Mouse (Mus musculus): ENCODE data around the gene Magi1. TPM values are rescaled to one million over a fixed set of nuclear protein-coding genes. Genes with fewer than 3 reads are reported as not detected.

Magi1 gene
- total and polyA plus RNA-seq, 2 experiments from 2014 or later = 16.4 to 53.0 TPM

GRCm38 (mm10) chr6:94190830-94191229 is 92.9 kb downstream of the Magi1 start:
- no peak for ATAC-seq

GRCm38 (mm10) chr6:94189379-94189778 is 94.3 kb downstream of the Magi1 start:
- Histone ChIP-seq H3K9me3 (ENCODE audit: low read length) (no peaks in the 10 kb centered on the region), H3K36me3 (ENCODE audit: insufficient read depth) (no peaks in the 10 kb centered on the region), H3K4me2 (ENCODE audit: low read depth) (no peak overlapping the region), H3K4me1 (ENCODE audit: insufficient read depth) (no peaks in the 10 kb centered on the region), H3K4me3 (ENCODE audit: low read depth, low read length) (no peak overlapping the region), H3K9ac (no peak overlapping the region), H3K27ac (ENCODE audit: low read depth, low read length) (no peak overlapping the region), H3K27me3 (ENCODE audit: insufficient read depth, low read length) (no peaks in the 10 kb centered on the region)
- no peak for TF ChIP-seq CTCF (IDR thresholded peaks at IDR 0.05; ENCODE audit: low read depth)
- WGBS = 73% methylated on average over 5 of the region's 5 CpGs
- ATAC-seq (no peak), DNase-seq (no peak)

More at GRCm38 (mm10) chr6:94190830-94191229, 92.9 kb downstream of the Magi1 start:
- WGBS = 90% methylated on average over 5 of the region's 5 CpGs
- Histone ChIP-seq H3K4me3 (ENCODE audit: low read depth, low read length) (no peak overlapping the region), H3K9ac (no peak overlapping the region), H3K9me3 (ENCODE audit: low read length) (no peaks in the 10 kb centered on the region), H3K4me2 (ENCODE audit: low read depth) (no peak overlapping the region), H3K36me3 (ENCODE audit: insufficient read depth) (no peaks in the 10 kb centered on the region), H3K27ac (ENCODE audit: low read depth, low read length) (no peak overlapping the region), H3K27me3 (ENCODE audit: insufficient read depth, low read length) (no peaks in the 10 kb centered on the region), H3K4me1 (ENCODE audit: insufficient read depth) (no peaks in the 10 kb centered on the region)
- TF ChIP-seq CTCF (IDR thresholded peaks at IDR 0.05; ENCODE audit: low read depth) = no peak
- no peak for DNase-seq

GRCm38 (mm10) chr6:94186628-94187319 is 96.9 kb downstream of the Magi1 start:
- H3K27me3 ChIP-seq (ENCODE audit: insufficient read depth, low read length) = no peaks in the 10 kb centered on the region
- ATAC-seq (no peak), DNase-seq (no peak)
- no peak overlapping the region for H3K27ac ChIP-seq (ENCODE audit: low read depth, low read length)
- no peak for TF ChIP-seq CTCF (IDR thresholded peaks at IDR 0.05; ENCODE audit: low read depth)
- H3K36me3 ChIP-seq (ENCODE audit: insufficient read depth) = no peaks in the 10 kb centered on the region
- no peaks in the 10 kb centered on the region for H3K9me3 ChIP-seq (ENCODE audit: low read length)
- H3K4me3 ChIP-seq (ENCODE audit: low read depth, low read length) = no peak overlapping the region
- H3K9ac ChIP-seq = no peak overlapping the region
- H3K4me2 ChIP-seq (ENCODE audit: low read depth) = no peak overlapping the region
- WGBS = 78% methylated on average over 7 of the region's 7 CpGs
- H3K4me1 ChIP-seq (ENCODE audit: insufficient read depth) = peaks cover 4% of the 10 kb centered on the region; the same call in 1 of the 2 replicates

GRCm38 (mm10) chr6:94184268-94184667 is 99.4 kb downstream of the Magi1 start:
- H3K36me3 ChIP-seq (ENCODE audit: insufficient read depth) = no peaks in the 10 kb centered on the region
- H3K4me1 ChIP-seq (ENCODE audit: insufficient read depth) = peaks cover 4% of the 10 kb centered on the region; the same call in 1 of the 2 replicates
- no peak overlapping the region for H3K4me2 ChIP-seq (ENCODE audit: low read depth)
- H3K27ac ChIP-seq (ENCODE audit: low read depth, low read length) = no peak overlapping the region
- TF ChIP-seq CTCF (IDR thresholded peaks at IDR 0.05; ENCODE audit: low read depth) = no peak
- H3K9me3 ChIP-seq (ENCODE audit: low read length) = no peaks in the 10 kb centered on the region
- ATAC-seq (no peak), DNase-seq (no peak)
- 68% methylated on average over 4 of the region's 4 CpGs for whole genome bisulfite sequencing
- no peak overlapping the region for H3K4me3 ChIP-seq (ENCODE audit: low read depth, low read length)
- no peaks in the 10 kb centered on the region for H3K27me3 ChIP-seq (ENCODE audit: insufficient read depth, low read length)
- no peak overlapping the region for H3K9ac ChIP-seq

- H3K4me2 ChIP-seq (ENCODE audit: low read depth) = peak overlapping the region; percentile 15; the same call in 1 of the 2 replicates
- TF ChIP-seq CTCF (IDR thresholded peaks at IDR 0.05; ENCODE audit: low read depth) = no peak
- DNase-seq (no peak), ATAC-seq (no peak)
- no peak overlapping the region for H3K4me3 ChIP-seq (ENCODE audit: low read depth, low read length)
- H3K4me1 ChIP-seq (ENCODE audit: insufficient read depth) = peaks cover 4% of the 10 kb centered on the region; the same call in 1 of the 2 replicates
- 24% methylated on average over 14 of the region's 14 CpGs for WGBS
- no peak overlapping the region for H3K27ac ChIP-seq (ENCODE audit: low read depth, low read length)
- no peak overlapping the region for H3K9ac ChIP-seq
- H3K27me3 ChIP-seq (ENCODE audit: insufficient read depth, low read length) = no peaks in the 10 kb centered on the region
- H3K9me3 ChIP-seq (ENCODE audit: low read length) = no peaks in the 10 kb centered on the region
- H3K36me3 ChIP-seq (ENCODE audit: insufficient read depth) = no peaks in the 10 kb centered on the region
Measured at GRCm38 (mm10) chr6:94183354-94183851, 100.3 kb downstream of the Magi1 start.

GRCm38 (mm10) chr6:94181673-94182255 is 102.0 kb downstream of the Magi1 start:
- TF ChIP-seq CTCF (IDR thresholded peaks at IDR 0.05; ENCODE audit: low read depth) = no peak
- 24% methylated on average over 2 of the region's 2 CpGs for WGBS
- H3K4me2 ChIP-seq (ENCODE audit: low read depth) = no peak overlapping the region

More at GRCm38 (mm10) chr6:94181673-94182255, 102.0 kb downstream of the Magi1 start:
- Histone ChIP-seq H3K9me3 (ENCODE audit: low read length) (no peaks in the 10 kb centered on the region), H3K4me1 (ENCODE audit: insufficient read depth) (peaks cover 4% of the 10 kb centered on the region; the same call in 1 of the 2 replicates), H3K9ac (no peak overlapping the region), H3K36me3 (ENCODE audit: insufficient read depth) (no peaks in the 10 kb centered on the region), H3K27ac (ENCODE audit: low read depth, low read length) (no peak overlapping the region), H3K4me3 (ENCODE audit: low read depth, low read length) (no peak overlapping the region), H3K27me3 (ENCODE audit: insufficient read depth, low read length) (no peaks in the 10 kb centered on the region)
- no peak for DNase-seq
- no peak for ATAC-seq

Measured in forebrain, postnatal 0 days (tissue).